Mouse (Mus musculus) cerebellum, adult 2 months (tissue): ENCODE measurements at regions not wholly inside any gene's neighbourhood (a gene's known extent, or its start where the extent isn't known, plus 50 kb on each side); places are given as distances from the start of the nearest gene placed in this dataset.
"Not testable (repeated sequence)": the region's sequence is repeated elsewhere in the genome, so short reads cannot be mapped to it uniquely, and the experiment has no call there.

Experiments
- CTCF ChIP-seq: fragments of 200-500 bp; IDR thresholded peaks from 2 replicates; pipeline ENCODE4 v1.5.1; 2011; ENCODE audit warnings: low read depth, mild to moderate bottlenecking, control low read depth, low read length, moderate library complexity, borderline replicate concordance; ENCODE audit not compliant: insufficient read depth
- POLR2A ChIP-seq: fragments of 200-500 bp; IDR thresholded peaks from 2 replicates; pipeline ENCODE4 v1.6.1; 2011; ENCODE audit warnings: low read length, control low read depth, borderline replicate concordance; ENCODE audit not compliant: insufficient read depth

DNA sequence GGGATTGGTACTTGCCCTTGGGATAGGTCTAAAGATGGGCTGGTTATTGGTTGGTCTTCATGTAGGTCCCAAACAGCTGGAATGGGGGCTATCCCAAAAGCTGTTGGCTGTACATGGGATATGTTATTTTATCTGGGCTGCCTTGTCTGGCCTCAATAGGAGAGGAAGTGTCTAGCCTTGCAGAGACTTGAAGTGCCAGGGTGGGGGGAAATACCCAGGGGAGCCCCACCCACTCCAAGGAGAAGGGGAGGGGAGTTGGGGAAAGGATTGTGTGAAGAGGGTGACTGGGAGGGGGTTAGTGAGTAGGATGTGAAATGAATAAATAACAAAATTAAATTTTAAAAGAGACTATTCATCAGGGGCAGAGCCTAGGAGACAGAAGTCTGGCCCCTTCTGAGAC lies 70.2 kb upstream of the Gm15319 start:
- not testable (repeated sequence) for TF ChIP-seq CTCF, POLR2A
